Mouse (Mus musculus) layer of hippocampus, postnatal 36 days (tissue): ENCODE results near the gene Mms19. TPM values are rescaled to one million over a fixed set of nuclear protein-coding genes. Genes with fewer than 3 reads are reported as not detected.

Experiments
- DNase-seq, 2 experiments: peaks; one replicate each; pipeline ENCODE4 v3.0.0; 2022
- total RNA-seq, 2 experiments: library from RNA; stranded (reverse); gene quantifications; 2 replicates each; pipeline ENCODE4 v1.2.3; 2021

Mms19 gene
- total RNA-seq, 2 experiments from 2014 or later = 31.8 to 37.0 TPM

DNA sequence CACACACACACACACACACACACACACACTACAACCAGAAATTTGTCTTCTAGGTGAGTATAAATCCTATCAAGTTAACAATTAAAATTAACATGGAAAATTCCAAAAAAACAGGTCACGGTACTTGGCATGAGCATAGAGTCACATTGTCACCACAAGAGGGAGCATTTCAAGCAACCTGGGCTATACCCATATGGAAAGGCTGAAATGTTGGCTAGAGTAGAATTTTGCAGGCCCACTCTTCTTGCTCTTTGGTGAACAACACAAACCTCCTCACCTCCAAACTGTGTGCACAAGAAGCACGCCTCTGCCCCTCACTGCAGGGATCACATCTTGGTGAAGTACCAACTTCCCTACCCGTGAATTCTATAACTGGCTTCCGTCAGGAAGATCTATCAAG is 82.1 kb downstream of the Mms19 start:
- no peak for DNase-seq

DNA sequence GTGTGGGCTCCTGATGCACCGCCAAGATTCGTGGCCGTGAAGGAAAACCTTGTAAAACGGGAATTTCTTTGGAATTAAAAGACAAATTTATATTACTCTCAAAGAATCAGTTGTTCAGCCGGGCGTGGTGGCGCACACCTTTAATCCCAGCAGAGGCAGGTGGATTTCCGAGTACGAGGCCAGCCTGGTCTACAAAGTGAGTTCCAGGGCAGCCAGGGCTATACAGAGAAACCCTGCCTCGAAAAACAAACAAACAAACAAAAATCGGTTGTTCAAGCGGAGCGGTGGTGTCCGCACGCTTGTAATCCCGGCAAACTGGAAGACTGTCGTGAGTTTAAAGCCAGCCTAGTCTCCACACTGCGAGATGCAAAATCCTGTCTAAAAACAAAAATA is 84.6 kb downstream of the Mms19 start:
- DNase-seq = no peak

DNA sequence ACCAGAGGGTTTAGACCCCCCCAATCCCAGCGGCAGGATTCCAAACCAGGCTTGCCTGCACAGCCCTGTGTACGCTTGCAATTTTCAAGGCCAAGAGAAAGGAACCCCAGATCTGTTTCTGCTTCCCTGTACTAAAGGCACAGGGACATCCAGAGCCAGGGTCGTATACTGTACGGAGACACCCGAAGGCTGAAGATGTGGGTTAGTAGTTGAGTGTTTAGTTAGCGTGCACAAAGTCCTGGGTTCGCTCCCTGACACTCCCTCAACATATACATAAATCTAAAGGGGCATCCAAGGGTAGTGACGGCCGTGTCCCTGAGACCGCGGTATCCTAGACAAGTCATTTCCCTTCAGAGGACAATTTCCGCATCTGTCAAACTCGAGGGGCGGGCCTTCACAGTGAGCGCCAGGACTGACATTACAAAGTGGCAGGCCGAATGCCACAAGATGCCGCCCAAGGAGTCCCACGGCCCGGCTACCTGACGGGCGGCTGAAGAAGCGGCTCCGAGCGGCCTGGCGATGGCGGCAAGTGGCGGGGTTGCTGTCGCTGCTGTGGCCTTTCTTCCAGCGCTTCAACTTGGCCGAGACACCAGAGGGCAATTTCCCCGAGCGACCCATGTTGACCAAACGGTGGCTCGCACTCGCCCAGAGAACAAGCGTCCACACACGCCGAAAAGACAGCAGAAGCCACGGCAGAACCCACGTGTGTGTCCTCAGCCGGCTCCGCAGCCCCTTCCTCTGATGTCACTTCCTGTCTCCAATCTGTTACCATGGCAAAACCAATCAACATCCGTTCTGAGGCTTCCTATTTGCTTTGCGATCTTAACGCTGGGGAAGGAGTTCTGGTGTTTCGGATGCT is 85.3 kb downstream of the Mms19 start, which contains the start of gene Rrp12:
Gene Rrp12 (minus strand): TSS at position 714 of the 859 bp plus-strand sequence.
- DNase-seq = peak; percentile 78 to 85

DNA sequence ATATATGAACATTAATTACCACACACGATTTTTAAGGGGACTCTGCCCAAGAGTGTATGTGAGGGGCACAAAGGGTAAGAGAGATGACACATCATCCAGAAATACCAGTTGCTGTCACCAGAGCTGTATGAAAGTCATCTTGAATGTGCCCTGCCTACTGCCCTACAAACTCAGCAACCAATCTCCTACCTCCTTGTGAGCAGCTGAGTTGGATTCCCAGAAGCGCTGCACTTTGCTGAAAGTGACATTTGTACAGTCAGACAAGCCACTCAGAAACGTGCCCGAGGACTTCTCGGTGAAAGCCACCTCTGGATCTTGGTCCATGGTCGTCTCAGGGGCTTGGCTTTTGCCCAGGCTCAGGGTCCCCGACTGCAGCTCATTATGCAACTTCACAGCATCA is 86.0 kb downstream of the Mms19 start:
- DNase-seq = no peak

Other genes with a start within 250 kb of the Mms19 start
- 100 to 1,000 TPM; 212 to 242 TPM for gene Slit1, start 237.5 kb downstream of the Mms19 start, total RNA-seq
- 1 to 10 TPM; 2.9 to 3.0 TPM for gene Arhgap19, start 179.1 kb downstream of the Mms19 start, total RNA-seq
- 10 to 100 TPM; 17.5 to 20.5 TPM for gene Frat1, start 151.2 kb downstream of the Mms19 start, total RNA-seq
- 10 to 100 TPM; 14.0 to 16.4 TPM for gene Frat2, start 133.0 kb downstream of the Mms19 start, total RNA-seq
- gene Rrp12, start 85.0 kb downstream of the Mms19 start, total RNA-seq = 10 to 100 TPM; 34.7 to 35.5 TPM
- gene Pgam1, start 69.2 kb downstream of the Mms19 start, total RNA-seq = 100 to 1,000 TPM; 507 to 547 TPM
- gene Exosc1, start 47.7 kb downstream of the Mms19 start, total RNA-seq = 10 to 100 TPM; 27.0 to 29.5 TPM
- 10 to 100 TPM; 41.9 to 45.0 TPM for gene Zdhhc16, start 47.7 kb downstream of the Mms19 start, total RNA-seq
- 10 to 100 TPM; 13.4 to 14.5 TPM for gene Ubtd1, start 606 bp upstream of the Mms19 start, total RNA-seq
- not detected for gene Ankrd2, start 54.8 kb upstream of the Mms19 start, total RNA-seq
- gene Hoga1, start 64.5 kb upstream of the Mms19 start, total RNA-seq = 1 to 10 TPM; 5.8 to 8.7 TPM
- 1 to 10 TPM; 2.0 to 2.8 TPM for gene 4933411K16Rik, start 71.1 kb upstream of the Mms19 start, total RNA-seq
- gene Morn4, start 105.2 kb upstream of the Mms19 start, total RNA-seq = 10 to 100 TPM; 63.5 to 69.2 TPM
- gene Pi4k2a, start 109.3 kb upstream of the Mms19 start, total RNA-seq = 10 to 100 TPM; 60.3 to 69.8 TPM
- gene Avpi1, start 147.9 kb upstream of the Mms19 start, total RNA-seq = 10 to 100 TPM; 16.0 to 18.4 TPM
- 1 to 10 TPM; 5.5 to 7.1 TPM for gene Marveld1, start 166.2 kb upstream of the Mms19 start, total RNA-seq
- gene Zfyve27, start 182.8 kb upstream of the Mms19 start, total RNA-seq = 100 to 1,000 TPM in 1 of 2 experiments, 10 to 100 TPM in 1; 88.2 to 105 TPM
- gene Sfrp5, start 221.1 kb upstream of the Mms19 start, total RNA-seq = under 1 TPM; 0.17 to 0.20 TPM